Mouse (Mus musculus): ENCODE data around the gene Lamb3.
A peak's percentile ranks its signal among the peaks of the same experiment; 100 is the strongest.
"Not testable (repeated sequence)": the region's sequence is repeated elsewhere in the genome, so short reads cannot be mapped to it uniquely, and the experiment has no call there.

Gene Lamb3

GRCm38 (mm10) chr1:193244235-193244634 lies 36.7 kb downstream of the Lamb3 start:
- DNase-seq (ENCODE audit: low spot score): no peak

- DNase-seq (ENCODE audit: low spot score): no peak
Observed at GRCm38 (mm10) chr1:193250026-193250425, 42.5 kb downstream of the Lamb3 start.

- DNase-seq (ENCODE audit: low spot score): no peak
Observed at GRCm38 (mm10) chr1:193251386-193251785, 43.9 kb downstream of the Lamb3 start.

GRCm38 (mm10) chr1:193252616-193253015 lies 45.1 kb downstream of the Lamb3 start:
- peak; percentile 23 for DNase-seq (ENCODE audit: low spot score)

- not testable (repeated sequence) for DNase-seq (ENCODE audit: low spot score)
Observed at GRCm38 (mm10) chr1:193253895-193254294, 46.4 kb downstream of the Lamb3 start.

- no peak for DNase-seq (ENCODE audit: low spot score)
Observed at GRCm38 (mm10) chr1:193255032-193255431, 47.5 kb downstream of the Lamb3 start.

- DNase-seq (ENCODE audit: low spot score): peak; percentile 81
Observed at GRCm38 (mm10) chr1:193255488-193256288, 48.2 kb downstream of the Lamb3 start.

GRCm38 (mm10) chr1:193256289-193256577 lies 48.7 kb downstream of the Lamb3 start:
- DNase-seq (ENCODE audit: low spot score): no peak

- DNase-seq (ENCODE audit: low spot score): no peak
Observed at GRCm38 (mm10) chr1:193256621-193257098, 49.2 kb downstream of the Lamb3 start.

GRCm38 (mm10) chr1:193259559-193259958 lies 52.1 kb downstream of the Lamb3 start:
- no peak for DNase-seq (ENCODE audit: low spot score)

GRCm38 (mm10) chr1:193261897-193262548 lies 54.5 kb downstream of the Lamb3 start:
- no peak for DNase-seq (ENCODE audit: low spot score)

- DNase-seq (ENCODE audit: low spot score): no peak
Observed at GRCm38 (mm10) chr1:193263026-193263907, 55.8 kb downstream of the Lamb3 start.

GRCm38 (mm10) chr1:193263955-193264598 lies 56.6 kb downstream of the Lamb3 start, which contains the start of gene Hsd11b1:
Hsd11b1 (minus strand) TSS chr1:193264075.
- no peak for DNase-seq (ENCODE audit: low spot score)

GRCm38 (mm10) chr1:193265734-193266133 lies 58.2 kb downstream of the Lamb3 start:
- no peak for DNase-seq (ENCODE audit: low spot score)

- no peak for DNase-seq (ENCODE audit: low spot score)
Observed at GRCm38 (mm10) chr1:193270965-193271763, 63.7 kb downstream of the Lamb3 start.

GRCm38 (mm10) chr1:193272137-193272915 lies 64.8 kb downstream of the Lamb3 start:
- DNase-seq (ENCODE audit: low spot score): peak; percentile 47

GRCm38 (mm10) chr1:193272916-193273601 lies 65.6 kb downstream of the Lamb3 start, which contains the start of gene G0s2:
G0s2 (minus strand) TSS chr1:193273217.
- peak; percentile 79 for DNase-seq (ENCODE audit: low spot score)

GRCm38 (mm10) chr1:193274407-193275071 lies 67.0 kb downstream of the Lamb3 start:
- DNase-seq (ENCODE audit: low spot score): no peak

Data from embryo, embryonic 10.5 days (tissue).